Mouse (Mus musculus): Measurements from ENCODE around the gene Slc43a2. TPM values are rescaled to one million over a fixed set of nuclear protein-coding genes. Genes with fewer than 3 reads are reported as not detected.
A peak's percentile ranks its signal among the peaks of the same experiment; 100 is the strongest.
"Not testable (repeated sequence)": the region's sequence is repeated elsewhere in the genome, so short reads cannot be mapped to it uniquely, and the experiment has no call there.

Slc43a2 gene
- total RNA-seq, 2 experiments from 2014 or later = 25.3 to 30.8 TPM

DNA sequence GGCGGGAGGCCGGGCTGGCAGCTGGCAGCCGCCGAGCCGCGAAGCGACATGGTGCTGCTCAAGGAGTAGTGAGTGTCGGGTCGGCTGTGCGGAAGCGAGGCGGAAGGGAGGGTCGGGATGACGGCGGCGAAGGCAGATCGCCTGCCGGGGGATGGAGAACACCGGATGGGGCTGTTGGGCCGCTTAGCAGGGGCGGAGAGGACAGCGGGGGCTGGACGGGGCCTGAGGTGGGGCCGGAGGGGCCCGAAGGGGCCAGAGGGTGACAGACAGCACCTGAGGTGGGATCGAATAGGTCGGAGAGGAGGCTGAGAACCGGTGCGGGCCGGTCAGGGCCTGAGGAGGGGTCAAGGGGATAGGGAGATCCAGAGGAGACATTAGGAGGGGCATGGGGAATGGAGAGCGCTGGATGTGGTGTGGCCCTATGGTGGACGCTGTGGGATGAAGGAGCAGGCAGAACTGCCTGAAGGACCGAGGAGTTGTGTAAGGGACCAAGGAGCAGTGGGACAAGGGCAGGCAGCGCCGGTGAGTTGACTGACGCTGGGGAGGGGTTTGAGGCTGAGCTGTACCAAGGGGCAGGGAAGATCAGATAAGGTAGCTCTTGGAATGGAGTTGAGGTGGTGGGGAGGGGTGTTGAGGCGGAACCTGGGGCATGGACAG is 56.9 kb downstream of the Slc43a2 start:
- intact Hi-C loops (cut with DNase I; ENCODE audit: low total_unique reads) = no loop called here

DNA sequence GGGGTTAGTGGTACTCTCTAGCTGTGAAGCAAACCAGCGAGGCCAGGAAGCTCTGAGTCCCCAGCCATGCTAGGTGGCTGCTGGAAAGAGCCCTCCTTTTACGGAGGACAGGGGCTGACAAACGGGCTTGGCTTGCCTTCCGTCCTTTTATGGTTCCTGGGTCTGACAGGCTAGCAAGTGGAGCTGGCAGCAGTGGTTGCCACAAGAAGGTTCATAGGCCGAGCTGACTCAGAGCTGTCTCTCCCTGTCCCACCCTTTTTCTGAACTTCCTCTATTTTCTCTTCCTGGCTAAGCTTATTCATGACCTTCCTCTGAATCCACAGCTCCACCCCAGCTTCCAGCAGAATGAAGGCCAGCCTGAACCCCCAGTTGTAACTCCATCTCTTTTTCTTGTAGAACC is 61.1 kb downstream of the Slc43a2 start:
- no peak for DNase-seq
- intact Hi-C loops (cut with DNase I; ENCODE audit: low total_unique reads) = no loop called here

More for the DNA sequence above, 56.9 kb downstream of the Slc43a2 start:
- no peak for DNase-seq

- DNase-seq = no peak
- intact Hi-C loops (cut with DNase I; ENCODE audit: low total_unique reads) = no loop called here
These were observed 62.9 kb downstream of the Slc43a2 start for GRCm38 (mm10) chr11:75594431-75594830.

DNA sequence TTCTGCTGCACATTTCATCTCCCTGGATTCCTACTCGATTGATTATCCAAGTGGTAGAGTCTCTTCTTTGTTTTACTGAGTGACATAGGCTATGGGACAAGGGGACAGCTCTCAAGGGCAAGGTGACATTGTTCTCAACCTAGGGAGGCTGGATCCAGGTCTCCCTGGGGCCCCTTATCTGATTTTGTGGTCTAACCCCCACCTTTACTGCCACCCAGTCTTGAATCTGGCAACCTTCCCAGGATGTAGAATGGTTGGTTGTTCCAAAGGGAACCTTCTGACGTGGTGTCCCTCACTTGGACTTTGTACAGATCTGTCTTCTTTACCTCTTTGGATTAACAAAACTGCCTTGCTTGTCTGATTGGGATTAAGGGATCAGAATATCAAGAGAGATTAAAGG is 63.9 kb downstream of the Slc43a2 start:
- DNase-seq = no peak
- intact Hi-C loops (cut with DNase I; ENCODE audit: low total_unique reads) = no loop called here

DNA sequence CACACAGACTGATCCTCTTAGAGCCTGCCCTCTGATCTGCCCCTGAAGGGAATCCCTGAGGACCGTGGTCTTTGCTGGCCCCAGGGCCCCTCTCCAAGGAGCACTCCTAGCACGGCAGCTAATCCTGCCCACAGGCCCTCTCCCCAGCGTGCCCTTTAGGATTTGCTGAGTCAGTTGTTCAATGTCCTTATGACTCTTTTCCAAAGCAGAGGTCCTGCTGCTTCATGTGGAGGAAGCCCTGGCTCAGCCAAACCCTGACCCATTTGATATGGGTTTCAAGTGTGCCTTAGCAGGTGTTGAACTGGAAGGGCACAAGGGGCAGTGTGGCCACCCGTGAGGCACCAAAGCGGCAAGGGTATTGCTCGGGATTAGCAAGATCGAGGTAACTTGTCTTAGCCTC is 64.3 kb downstream of the Slc43a2 start:
- intact Hi-C loops (cut with DNase I; ENCODE audit: low total_unique reads) = no loop called here
- DNase-seq = peak; percentile 39

GRCm38 (mm10) chr11:75596726-75597255 is 65.3 kb downstream of the Slc43a2 start:
- DNase-seq = peak; percentile 79
- intact Hi-C loops (cut with DNase I; ENCODE audit: low total_unique reads) = no loop called here

DNA sequence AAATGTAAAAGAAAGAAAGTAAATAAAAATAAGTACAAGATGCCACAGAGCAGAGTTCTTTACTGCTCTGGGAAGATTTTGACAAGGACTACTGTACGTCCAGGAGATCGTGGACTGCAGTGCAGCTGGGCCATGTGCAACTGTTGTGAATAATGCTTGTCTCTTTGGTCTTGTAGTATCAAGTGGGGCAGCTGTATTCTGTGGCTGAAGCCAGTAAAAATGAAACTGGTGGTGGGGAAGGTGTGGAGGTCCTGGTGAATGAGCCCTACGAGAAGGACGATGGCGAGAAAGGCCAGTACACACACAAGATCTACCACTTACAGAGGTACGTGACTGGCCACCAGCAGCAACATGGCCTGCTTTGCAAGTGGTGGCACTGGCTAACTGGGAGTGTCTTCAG is 66.5 kb downstream of the Slc43a2 start:
- intact Hi-C loops (cut with DNase I; ENCODE audit: low total_unique reads) = no loop called here
- DNase-seq = no peak

DNA sequence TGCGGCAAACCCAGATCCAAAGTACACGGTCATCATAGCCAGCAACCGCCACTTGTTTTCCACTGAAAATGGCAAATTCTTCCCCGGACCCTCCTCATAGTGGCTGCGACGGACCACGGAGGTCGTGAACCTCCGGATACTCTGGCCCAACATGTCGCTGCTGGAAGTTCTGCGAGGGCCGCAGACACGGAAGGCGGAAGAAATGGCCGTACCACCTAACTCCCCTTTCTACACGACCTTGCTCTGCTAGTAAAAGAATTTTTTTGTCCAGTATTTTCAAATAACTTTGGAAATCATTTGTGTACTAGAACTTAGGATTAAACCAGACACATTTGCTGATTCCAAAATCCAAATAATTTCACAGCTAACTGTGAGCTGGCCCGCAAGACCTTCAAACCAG is 68.3 kb downstream of the Slc43a2 start:
- DNase-seq; intact Hi-C loops (cut with DNase I; ENCODE audit: low total_unique reads): not testable (repeated sequence)

DNA sequence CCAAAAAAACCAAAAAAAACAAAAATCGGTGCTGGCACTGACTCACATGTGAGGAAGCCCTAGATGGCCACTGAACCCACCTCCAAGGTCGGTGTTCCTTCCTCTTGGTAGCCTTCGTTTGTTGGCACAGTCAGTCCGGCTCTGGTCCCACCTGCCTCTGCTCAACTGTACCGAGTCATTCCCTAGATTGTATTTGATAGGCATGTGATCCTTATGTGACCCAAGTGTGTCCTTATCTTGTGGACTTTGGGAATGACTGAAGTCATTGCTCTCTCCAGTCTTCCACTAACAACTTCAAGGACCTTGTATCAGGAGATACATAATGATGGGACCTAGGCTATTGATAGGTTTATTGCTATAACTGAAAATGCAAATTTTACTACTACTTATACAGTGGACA is 73.3 kb downstream of the Slc43a2 start:
- no peak for DNase-seq
- intact Hi-C loops (cut with DNase I; ENCODE audit: low total_unique reads) = no loop called here

DNA sequence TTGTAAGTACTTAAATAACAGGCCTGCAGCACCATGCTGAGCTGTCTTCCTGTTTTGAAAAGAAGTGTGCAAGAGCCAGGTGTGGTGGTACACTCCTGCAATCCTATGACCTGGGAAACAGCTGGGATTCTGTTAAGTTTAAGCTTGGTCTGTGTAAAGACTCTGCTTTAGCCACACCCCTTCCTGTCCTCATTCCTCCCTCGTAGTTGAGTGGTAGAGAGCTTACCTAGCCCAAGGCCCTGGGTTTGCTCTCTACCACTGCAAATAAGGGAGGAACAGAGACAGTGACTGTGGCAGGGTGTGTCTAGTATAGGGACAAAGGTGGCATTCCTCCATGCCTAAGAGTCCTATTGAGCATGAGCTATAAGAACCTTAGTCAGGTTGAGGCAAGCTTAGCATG is 73.8 kb downstream of the Slc43a2 start:
- no peak for DNase-seq
- intact Hi-C loops (cut with DNase I; ENCODE audit: low total_unique reads) = no loop called here

GRCm38 (mm10) chr11:75608776-75609175 is 77.3 kb downstream of the Slc43a2 start:
- intact Hi-C loops (cut with DNase I; ENCODE audit: low total_unique reads) = no loop called here
- DNase-seq = no peak

DNA sequence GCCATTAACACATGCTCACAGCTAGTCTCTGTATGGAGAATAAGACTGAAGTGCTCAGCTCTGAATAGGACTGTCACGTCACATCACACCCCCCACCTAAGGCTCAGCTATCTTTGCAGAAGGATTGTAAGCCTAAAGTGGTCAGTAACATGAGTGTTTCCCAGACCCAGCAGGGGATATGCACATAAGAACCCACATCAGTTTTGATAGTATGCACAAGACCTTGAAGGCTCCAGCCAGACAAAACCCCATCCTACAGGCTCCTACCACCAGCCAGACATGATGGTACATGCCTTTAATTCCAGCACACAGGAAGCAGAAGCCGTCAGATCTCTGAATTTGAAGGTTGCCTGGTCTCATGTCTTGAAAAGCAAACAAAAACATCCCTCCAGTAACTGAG is 78.5 kb downstream of the Slc43a2 start:
- no peak for DNase-seq
- intact Hi-C loops (cut with DNase I; ENCODE audit: low total_unique reads) = no loop called here

- intact Hi-C loops (cut with DNase I; ENCODE audit: low total_unique reads) = no loop called here
- no peak for DNase-seq
These were observed 83.3 kb downstream of the Slc43a2 start for GRCm38 (mm10) chr11:75614769-75615168.

- intact Hi-C loops (cut with DNase I; ENCODE audit: low total_unique reads) = no loop called here
- DNase-seq = no peak
These were observed 84.1 kb downstream of the Slc43a2 start for GRCm38 (mm10) chr11:75615556-75615955.

DNA sequence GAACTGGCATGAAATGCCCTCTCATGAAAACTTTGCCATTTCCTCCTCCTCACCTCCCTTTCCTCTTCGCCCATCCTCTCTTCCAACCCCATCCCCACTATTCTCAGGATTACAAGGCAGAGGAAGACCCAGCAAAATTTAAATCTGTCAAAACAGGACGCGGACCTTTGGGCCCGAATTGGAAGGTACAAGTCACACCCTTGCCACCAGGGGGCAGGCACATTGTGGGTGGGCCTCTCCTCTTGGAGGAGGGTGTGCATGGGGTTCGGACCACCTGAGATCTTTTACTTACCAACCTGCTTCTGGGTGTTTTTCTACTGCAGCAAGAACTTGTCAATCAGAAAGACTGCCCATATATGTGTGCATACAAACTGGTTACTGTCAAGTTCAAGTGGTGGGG is 87.6 kb downstream of the Slc43a2 start:
- DNase-seq = peak; percentile 39
- intact Hi-C loops (cut with DNase I; ENCODE audit: low total_unique reads) = no loop called here

GRCm38 (mm10) chr11:75620136-75620780 is 88.8 kb downstream of the Slc43a2 start:
- peak; percentile 55 for DNase-seq

GRCm38 (mm10) chr11:75621426-75621825 is 89.9 kb downstream of the Slc43a2 start:
- DNase-seq = no peak
- intact Hi-C loops (cut with DNase I; ENCODE audit: low total_unique reads) = no loop called here

More at GRCm38 (mm10) chr11:75620136-75620780, 88.8 kb downstream of the Slc43a2 start:
- intact Hi-C loops (cut with DNase I; ENCODE audit: low total_unique reads) = no loop called here

DNA sequence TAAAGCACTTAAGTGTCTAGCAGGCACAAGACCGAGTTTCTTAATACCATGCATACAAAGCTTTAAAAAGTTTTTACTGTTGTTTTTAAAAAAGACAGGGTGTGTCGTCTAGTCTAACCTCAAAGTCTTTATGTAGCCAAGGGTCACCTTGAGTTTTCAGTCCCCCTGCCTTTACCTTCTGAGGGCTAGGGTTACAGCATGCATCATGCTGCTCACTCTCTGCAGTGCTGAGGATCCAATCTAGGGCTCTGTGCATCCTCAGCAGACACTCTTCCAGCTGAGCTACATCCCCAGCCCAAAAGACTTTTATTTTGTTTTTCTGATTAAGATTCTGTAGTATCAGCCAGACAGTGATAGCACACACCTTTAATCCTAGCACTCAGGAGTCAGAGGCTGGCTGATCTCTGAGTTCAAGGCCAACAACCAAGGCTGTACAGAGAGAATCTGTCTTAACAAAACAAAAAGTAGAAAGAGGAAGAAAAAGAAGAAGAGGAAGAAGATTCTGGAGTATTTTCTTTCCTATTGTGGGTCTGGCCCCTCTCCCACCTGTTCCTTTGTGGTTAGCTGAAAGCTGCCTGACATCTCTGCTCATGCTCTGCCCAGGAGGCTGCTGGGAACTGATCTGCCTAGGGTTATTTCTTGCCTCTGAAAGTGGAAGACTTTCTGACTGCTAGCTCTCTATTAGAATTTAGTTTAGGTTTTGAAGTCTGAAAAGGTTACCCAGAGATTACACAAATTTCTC is 91.3 kb downstream of the Slc43a2 start:
- no peak for DNase-seq
- intact Hi-C loops (cut with DNase I; ENCODE audit: low total_unique reads) = no loop called here

GRCm38 (mm10) chr11:75624102-75624554 is 92.6 kb downstream of the Slc43a2 start:
- no peak for DNase-seq
- intact Hi-C loops (cut with DNase I; ENCODE audit: low total_unique reads) = no loop called here

DNA sequence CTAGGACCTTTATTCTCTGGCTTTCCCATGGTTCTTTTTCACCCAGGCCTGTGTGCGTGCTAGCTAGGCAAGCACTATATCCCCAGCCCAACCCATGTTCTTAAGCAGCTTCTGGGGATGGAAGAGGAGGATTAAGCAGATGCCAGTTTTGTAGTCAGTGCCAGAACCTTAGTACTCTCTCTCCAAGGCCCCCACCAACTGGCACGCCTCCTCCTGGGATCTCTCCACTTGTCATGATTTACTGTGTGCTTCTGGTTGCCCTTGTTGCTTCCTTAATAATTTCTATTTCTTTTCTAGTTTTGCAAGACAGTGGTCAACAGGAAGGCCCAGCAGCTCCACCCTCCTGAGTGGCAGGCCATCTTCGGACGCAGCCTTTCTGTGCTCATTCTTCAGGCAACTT is 94.3 kb downstream of the Slc43a2 start:
- DNase-seq = no peak
- intact Hi-C loops (cut with DNase I; ENCODE audit: low total_unique reads) = no loop called here

Data from gastrocnemius, postnatal 14 days (tissue).